Mouse (Mus musculus): ENCODE results near the gene Ptpn7. TPM values are rescaled to one million over a fixed set of nuclear protein-coding genes. Genes with fewer than 3 reads are reported as not detected.

Ptpn7 gene
- total RNA-seq, 2 experiments from 2014 or later = 0.19 TPM; not detected in 1

DNA sequence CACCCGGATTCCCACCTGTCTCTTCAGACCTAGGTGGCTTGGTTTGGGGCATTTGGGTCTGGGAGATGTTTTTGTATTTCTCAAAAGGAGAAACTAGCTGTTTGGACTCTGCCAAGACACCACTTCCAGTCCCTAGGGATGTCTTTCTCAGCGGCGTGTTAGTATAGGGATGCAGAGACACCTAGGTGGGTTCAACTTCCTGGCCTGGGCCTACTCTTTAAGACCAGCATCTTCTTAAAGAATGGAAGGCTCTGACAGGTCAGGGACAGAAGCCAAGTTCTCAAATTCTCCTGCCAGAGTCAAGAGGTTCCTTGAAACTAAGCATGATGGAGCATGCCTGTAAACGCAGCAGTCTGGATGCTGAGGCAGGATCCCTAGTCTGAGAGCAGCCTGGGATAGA is 16.0 kb downstream of the Ptpn7 start:
- DNase-seq (ENCODE audit: low spot score in 2 of 2) = no peak
- intact Hi-C loops (cut with DNase I) = loop anchor here (5.0 kb wide), 1 partner anchor 224 kb away; no protein-coding TSS in a partner anchor

DNA sequence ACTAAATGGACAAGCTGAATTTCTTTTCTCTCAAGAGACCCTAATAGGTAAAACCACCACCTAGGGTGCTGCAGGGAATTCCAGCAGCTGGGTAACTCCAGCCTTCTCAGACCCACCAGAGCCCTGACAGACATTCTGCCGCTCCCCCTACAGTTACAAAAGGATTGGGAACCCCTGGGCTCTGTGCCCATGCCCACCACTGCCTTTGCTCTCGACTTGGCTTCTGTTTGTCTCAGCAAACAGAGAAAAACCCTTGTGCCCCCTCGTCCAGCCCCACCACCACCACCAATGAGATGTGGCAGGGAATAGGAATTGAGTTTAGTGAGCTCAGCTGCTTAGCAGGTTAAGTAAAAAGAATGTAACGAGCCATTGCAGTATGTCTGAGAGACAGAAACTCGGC is 16.5 kb downstream of the Ptpn7 start:
- intact Hi-C loops (cut with DNase I) = loop anchor here (5.0 kb wide), 1 partner anchor 223 kb away; no protein-coding TSS in a partner anchor
- no peak for DNase-seq (ENCODE audit: low spot score in 2 of 2)

DNA sequence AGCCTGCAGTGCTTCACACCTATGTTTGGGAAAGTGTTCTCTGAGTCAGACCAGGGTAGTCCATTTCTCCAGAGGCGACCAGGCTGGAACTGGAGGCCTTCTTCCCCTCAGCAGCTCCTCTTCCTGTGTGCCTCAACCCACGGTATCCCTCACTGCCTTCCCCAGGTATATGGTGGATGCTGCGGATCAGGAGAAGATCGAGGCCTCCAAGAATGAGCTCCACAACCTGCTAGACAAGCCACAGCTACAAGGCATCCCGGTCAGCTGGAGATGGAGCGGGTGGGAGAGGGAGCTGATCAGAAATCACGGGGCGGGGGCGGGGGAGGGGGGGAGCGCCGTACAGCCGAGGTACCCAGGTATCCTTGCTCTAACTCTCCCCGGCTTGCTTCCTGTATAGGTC is 21.5 kb downstream of the Ptpn7 start:
- no peak for DNase-seq (ENCODE audit: low spot score in 2 of 2)
- intact Hi-C loops (cut with DNase I) = no loop called here

DNA sequence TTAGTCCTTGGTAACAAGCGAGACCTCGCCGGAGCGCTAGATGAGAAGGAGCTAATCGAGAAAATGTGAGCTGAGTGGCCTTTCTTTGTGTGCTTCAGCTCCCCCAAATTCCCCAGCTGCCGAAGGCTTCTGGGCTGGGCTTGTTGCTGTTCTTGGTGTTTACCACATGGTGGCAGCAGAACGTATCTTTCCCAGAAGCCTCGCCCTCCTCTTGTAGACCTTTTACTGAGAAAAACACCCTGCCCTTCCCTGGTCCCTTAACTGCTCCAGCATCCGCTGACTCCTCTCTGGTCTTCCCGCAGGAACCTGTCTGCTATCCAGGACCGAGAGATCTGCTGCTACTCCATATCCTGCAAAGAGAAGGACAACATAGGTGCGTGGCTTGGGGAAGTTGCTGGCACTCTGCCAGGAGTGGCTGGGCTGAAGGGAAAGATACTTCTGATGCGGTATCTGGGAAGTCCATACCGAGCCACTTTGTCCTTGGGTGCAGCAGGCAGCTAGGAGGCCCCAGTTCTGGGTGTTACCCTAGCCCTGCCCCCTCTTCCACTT is 22.0 kb downstream of the Ptpn7 start:
- intact Hi-C loops (cut with DNase I) = no loop called here

DNA sequence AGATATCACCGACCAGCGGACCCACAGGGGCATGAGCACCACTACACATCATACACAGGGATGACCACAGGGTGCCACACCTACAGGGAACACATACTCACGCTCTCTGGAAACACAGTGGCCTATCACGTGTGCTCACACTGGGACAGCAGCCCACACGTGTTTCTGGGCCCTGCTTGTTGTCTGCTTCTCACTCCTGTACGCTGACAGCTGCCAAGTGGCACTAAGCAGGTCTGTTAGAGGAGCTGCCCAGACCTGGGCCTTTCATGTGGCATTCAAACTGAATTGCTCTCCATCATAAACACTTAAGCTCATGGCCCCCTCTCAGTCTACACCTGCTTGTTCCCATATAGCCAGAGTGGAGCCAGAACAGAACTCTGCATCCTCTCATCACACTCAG is 23.8 kb downstream of the Ptpn7 start:
- intact Hi-C loops (cut with DNase I) = no loop called here
- no peak for DNase-seq (ENCODE audit: low spot score in 2 of 2)

More for the DNA sequence above, 22.0 kb downstream of the Ptpn7 start:
- DNase-seq (ENCODE audit: low spot score in 2 of 2) = peak; percentile 87 to 91

DNA sequence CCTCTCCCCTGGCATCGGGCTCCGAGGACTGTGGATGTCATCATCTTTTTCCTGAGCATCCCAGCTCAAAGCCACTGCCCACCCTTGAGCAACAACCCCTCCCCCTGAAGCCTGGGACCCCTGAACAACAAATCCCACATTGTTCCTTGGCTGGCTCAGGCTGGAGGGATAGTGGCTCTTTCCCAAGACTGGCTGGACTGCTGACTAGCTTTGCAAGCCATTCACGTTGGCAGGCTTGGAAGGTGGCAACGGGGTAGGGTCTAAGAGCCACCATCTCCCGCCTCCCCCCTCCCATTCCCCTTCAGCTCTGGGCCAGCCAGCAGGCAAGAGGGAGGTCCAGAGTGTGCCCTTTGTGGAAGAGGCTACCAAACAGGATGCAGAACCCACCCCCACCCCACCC is 26.1 kb downstream of the Ptpn7 start:
- DNase-seq (ENCODE audit: low spot score in 2 of 2) = peak; percentile 63 to 77
- intact Hi-C loops (cut with DNase I) = no loop called here

DNA sequence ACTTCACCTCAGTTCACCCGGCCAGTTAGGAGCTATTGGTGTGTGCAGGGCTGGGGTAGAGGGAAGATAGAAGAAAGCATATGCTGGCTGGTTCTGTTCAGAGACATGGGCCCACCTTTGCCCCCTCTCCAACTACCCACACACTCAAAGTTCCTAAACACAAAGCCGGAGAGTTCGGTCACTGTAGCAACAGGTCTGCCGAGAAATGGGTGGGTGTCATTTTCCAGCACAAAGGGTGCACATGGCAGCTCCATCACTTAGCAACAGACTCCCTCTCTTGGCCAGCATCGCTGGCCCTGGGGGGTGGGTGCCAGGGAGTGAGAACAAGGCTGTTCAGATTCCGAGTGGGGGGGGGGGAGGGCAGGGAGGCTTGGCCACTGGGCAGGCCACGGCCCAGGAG is 26.6 kb downstream of the Ptpn7 start:
- intact Hi-C loops (cut with DNase I) = no loop called here
- peak; percentile 55 to 91 for DNase-seq (ENCODE audit: low spot score in 2 of 2)

DNA sequence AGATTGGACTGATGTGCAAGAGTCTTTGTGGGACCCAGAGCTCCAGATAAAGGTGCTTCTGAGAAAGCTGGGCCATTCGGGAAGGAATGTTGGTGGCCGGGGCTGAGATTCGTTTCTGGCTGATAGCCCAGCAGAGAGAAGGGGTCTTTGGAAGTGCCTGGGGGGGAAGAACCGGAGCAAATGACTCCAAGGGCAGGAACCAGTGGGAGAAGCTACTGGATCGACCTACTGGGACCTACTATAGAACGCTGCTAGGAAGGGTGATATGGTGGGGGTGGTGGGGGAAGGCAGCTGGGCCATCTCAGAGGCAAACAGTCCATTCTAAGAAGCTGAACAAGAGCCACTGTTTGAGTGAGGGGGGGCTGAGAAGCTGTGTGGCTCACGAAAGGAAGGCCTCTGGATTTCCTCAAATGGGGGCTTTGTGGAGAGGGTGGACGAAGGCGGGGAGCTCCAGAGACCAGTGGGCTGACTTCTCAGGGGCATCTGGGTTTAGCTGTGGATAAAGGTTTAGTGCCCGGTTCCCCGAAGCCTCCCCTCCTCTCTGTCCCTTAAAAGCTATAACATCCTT is 27.1 kb downstream of the Ptpn7 start:
- DNase-seq (ENCODE audit: low spot score in 2 of 2) = no peak
- intact Hi-C loops (cut with DNase I) = no loop called here

DNA sequence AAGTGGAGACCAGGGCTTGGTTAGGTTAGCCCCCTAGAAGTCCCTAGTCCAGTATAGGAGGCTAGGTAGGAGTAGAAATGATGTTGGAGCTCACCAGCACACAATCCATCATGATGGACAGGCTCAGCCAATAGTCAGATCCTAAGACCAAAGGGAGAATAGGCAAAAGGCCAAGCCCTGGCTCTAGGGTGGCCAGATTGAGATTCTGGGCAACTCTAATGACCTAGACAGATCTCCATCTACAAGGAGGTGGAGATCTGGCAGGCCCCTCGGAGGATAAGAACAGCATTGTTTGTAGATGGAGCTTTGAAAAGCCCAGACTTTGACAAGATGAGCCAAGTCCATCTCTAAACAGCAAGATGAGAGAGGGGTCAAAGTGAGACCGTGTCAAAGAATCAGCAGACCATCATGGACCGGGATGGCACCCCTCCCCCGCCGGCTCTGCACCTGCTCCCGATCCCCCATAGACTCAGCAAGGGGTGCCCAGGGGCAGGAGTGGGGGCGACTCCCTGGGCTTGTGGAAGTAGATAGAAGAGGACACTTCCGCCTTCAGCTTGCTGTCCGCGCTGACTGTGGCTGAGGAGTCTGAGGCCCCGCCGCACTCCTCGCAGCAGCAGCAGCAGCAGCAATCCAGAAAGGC is 28.0 kb downstream of the Ptpn7 start:
- no peak for DNase-seq (ENCODE audit: low spot score in 2 of 2)
- intact Hi-C loops (cut with DNase I) = no loop called here

DNA sequence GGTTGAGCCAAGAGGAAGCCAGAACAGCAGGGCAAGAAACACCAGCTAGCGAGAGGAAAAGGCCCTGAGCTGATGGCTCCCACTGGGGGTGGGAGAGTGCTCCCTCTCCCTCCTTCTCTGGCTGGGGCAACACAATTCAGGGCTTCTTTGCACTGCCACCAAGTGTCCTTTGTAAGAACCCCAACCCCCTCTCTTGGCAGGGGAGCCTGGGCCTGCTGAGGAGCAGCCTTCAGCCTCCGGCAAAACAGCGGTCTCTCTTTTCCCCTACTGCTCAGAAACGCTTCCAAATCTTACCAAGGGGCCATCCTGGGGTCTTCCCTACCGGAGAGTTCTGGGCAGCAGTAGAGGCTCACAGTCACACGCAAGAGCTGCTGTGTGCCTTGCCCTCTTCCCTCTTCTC is 30.2 kb downstream of the Ptpn7 start:
- intact Hi-C loops (cut with DNase I) = no loop called here
- DNase-seq (ENCODE audit: low spot score in 2 of 2) = peak; percentile 70 to 73

DNA sequence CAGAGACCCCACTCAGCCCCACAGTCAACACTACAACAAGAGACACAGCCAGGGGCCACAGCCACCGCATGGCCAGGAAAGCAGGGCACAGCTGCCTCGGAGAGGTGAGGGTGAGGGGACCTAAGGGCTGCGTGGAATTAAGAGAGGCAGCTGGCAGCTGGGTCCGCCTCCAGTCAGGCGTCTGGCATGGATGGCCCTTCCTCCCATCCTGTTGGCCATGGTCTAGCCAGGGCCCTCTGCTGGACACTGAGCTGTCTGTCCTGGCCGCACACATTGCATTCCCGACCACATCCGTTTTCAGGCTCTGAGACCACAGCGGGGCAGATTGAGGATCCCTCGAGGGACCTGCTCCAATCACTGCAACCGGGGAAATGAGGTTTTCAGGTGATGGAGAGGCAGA is 34.9 kb downstream of the Ptpn7 start, which contains the start of gene Gpr37l1:
Gene Gpr37l1, minus strand, starts transcription at position 247 of the 400 bp plus-strand sequence.
- peak; percentile 66 to 71 for DNase-seq (ENCODE audit: low spot score in 2 of 2)
- intact Hi-C loops (cut with DNase I) = no loop called here

DNA sequence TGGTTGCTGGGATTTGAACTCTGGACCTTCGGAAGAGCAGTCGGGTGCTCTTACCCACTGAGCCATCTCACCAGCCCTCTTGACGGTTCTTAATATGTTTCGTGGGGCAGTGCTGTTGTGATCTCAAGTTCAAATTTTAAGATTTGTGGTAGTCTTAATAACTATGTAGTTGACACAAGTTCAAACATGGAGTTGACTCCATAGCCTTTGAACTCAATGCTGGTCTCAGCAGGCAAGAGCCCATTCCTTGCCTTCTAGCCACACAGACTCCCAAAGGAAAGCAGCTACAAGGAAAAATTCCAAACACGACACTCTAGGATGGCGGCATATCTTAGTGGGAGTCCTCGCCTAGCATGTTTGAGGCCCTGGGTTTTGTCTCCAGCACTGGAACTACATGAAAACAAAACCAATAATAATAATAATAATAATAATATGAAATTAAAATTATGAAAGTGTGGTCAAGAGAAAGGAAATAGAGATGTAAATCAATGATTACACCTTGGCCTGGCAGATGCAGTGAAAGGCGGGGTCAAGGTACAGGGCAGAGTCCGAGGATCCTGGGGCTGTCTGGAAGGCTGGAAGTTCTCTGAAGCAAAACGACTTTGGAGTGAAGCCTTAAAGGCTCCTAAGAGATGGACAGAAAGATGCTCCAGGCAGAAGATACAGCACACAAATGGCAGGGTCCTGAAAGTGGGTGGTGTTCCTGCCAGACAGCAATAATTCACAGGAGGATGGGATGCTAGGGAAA is 36.1 kb downstream of the Ptpn7 start:
- no peak for DNase-seq (ENCODE audit: low spot score in 2 of 2)
- intact Hi-C loops (cut with DNase I) = no loop called here

DNA sequence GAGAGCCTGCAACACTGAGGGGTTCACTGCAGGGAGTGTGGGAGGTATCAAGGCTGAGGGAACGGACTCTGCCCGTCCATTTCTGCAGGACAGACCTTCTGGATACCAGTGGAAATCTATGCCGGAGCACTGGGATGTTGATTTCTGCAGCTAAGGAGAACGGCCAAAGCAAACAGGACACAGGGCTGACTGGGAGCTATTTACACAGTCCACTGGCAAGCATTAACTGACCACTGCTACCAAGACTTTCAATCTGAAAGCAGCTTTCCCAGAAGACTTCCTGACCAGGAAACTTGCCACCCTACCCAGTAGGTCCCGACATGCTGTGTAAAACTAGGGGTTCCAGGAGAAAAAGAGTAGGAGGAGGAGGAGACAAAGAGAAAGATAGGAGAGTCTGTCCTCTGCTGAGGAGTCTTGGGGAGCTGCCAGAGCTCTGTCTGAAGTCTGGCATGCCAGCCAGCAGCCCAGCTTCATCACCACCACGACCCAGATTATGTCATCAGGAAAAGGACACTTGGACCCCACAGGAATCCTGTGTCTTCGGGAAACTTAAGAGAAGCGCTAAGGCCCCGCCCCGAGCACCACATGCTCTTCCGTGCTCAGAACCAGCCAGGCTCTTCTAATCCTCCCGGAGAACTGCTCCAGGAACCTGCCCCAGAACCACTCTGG is 37.2 kb downstream of the Ptpn7 start:
- DNase-seq (ENCODE audit: low spot score in 2 of 2) = no peak
- intact Hi-C loops (cut with DNase I) = loop anchor here (2.0 kb wide), 1 partner anchor 199 kb away; no protein-coding TSS in a partner anchor

DNA sequence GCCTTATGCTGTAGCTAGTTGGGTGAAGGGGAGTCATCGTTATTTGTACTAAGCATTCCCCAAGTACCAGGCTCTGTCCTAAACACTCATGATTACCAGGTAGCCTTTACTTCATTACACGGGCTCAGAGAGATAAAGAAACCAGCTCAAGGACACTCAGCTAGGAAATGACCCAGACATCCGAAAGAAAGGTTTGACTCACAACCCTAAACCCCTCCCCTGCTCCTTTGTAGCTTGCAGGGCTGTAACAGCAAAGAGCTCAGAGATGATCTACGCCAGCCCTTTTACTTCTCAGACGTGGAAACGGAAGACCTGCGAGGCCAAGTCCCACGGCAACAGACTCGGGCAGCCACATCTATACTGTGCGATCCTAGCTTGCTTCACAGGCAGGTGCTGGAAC is 37.8 kb downstream of the Ptpn7 start:
- intact Hi-C loops (cut with DNase I) = loop anchor here (2.0 kb wide), 1 partner anchor 199 kb away; no protein-coding TSS in a partner anchor

DNA sequence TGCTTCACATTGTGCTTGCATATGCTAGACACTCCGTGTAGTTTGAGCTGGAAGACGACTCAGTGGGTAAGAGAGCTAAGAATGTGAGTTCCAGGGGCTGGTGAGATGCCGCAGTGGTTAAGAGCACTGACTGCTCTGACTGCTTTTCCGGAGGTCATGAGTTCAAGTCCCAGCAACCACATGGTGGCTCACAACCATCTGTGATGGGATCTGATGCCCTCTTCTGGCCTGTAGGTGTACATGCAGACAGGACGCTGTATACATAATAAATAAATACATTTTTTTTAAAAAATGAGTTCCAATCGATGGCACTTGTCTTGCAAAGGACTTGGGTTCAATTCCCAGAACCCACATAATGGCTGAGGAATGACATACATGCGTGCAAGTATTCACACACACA is 38.7 kb downstream of the Ptpn7 start:
- DNase-seq (ENCODE audit: low spot score in 2 of 2) = no peak
- intact Hi-C loops (cut with DNase I) = loop anchor here (2.0 kb wide), 1 partner anchor 198 kb away; no protein-coding TSS in a partner anchor

More for the DNA sequence above, 37.8 kb downstream of the Ptpn7 start:
- no peak for DNase-seq (ENCODE audit: low spot score in 2 of 2)

DNA sequence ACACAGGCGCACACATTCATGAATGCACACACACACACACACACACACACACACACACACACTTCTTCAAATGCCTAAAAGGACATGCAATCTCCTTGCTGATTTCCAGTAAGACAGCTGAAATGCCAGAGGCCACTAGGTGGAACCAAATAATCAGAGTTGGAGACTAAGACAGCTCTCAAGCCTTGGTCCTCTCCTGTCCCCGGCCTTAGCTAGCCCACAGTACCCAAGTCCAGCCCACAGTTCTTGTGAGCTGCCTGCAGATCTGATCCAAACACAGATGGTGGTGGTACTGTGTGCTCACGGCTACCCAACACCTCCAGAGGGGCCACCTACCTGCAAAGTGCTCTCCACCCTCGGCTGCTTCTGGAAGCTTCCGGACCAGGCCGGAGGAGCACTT is 39.5 kb downstream of the Ptpn7 start:
- peak; percentile 81 to 86 for DNase-seq (ENCODE audit: low spot score in 2 of 2)
- intact Hi-C loops (cut with DNase I) = loop anchor here (1.0 to 2.0 kb wide), 2 partner anchors 87 to 197 kb away; no protein-coding TSS in a partner anchor

DNA sequence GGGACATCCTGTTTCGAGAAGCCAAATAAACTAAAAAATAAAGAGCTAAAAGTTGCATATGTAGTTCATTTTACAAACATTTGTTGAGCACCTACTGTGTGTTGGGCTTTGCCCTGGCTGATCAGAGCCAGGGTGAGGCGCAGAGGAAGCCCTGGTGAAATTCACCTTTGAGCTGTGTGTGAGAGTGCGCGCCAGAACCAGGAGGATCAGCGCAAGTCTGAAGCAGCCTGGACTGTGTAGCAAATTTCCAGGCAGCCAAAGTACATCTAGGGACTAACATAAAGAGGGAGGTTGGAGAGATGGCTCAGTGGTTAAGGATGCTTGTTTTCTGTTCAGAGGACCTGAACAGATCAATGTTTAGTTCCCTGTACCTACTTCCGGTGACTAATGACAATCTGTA is 40.8 kb downstream of the Ptpn7 start:
- intact Hi-C loops (cut with DNase I) = no loop called here
- no peak for DNase-seq (ENCODE audit: low spot score in 2 of 2)

DNA sequence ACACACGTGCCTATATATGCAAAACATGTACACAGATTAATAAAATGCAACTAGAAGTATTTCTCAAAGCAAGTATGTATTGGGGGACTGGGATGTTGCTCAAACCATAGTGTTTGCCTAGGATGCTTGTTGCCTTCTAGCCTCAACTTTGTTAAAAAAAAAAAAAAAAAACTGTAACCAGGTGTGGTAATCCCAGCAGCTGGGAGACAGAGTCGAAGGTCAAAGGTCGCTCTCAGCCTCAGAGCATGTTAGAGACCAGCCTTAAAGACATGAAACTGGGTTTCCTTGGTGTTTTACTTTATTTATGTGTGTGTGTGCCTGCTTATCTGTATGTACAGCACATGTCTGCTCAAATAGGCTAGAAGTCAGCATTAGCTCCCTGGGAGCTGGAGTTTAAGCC is 42.7 kb downstream of the Ptpn7 start:
- no peak for DNase-seq (ENCODE audit: low spot score in 2 of 2)
- intact Hi-C loops (cut with DNase I) = no loop called here

DNA sequence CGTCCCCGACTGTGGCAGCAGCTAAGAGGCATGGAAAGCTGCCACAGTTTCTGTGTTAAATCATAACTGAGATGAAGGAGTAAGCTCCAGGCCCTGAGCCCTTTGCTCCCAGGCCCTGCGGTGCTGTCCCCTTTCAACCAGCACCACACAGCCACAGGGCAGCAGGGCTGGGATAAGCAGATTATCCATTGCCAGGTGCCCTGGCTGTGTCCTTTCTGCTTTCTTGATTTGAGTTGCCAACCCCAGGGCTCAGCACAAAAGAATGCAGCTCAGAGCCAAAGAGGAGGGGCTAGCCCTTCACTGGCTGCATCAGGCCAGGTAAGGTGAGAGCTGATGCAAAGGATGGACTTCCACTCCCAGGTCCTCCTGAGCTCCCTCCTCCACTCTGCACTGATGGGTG is 45.2 kb downstream of the Ptpn7 start:
- intact Hi-C loops (cut with DNase I) = no loop called here
- no peak for DNase-seq (ENCODE audit: low spot score in 2 of 2)

DNA sequence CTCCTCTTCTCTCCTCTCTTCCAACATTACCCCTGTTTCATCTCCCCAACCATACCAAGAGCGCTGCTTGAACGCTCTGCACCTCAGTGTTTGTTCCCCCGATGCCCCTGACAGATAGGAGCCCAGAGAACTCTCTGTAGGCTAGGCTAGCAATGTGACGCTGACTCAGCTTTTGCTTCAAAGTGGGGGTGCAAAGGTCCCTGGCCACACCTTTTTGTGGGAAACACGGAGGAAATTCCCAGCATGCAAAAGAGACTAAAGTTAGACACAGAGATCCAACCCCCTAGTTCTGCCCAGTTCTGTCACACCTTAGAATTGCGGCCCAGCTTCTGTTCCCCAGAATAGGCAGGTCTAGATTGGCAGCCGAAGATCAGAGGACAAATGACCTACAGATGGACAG is 46.4 kb downstream of the Ptpn7 start:
- no peak for DNase-seq (ENCODE audit: low spot score in 2 of 2)
- intact Hi-C loops (cut with DNase I) = no loop called here
